Mouse (Mus musculus) neural tube, embryonic 15.5 days (tissue): ENCODE results near the gene D3Ertd254e. TPM values are rescaled to one million over a fixed set of nuclear protein-coding genes. Genes with fewer than 3 reads are reported as not detected.

Experiments used
- polyA plus RNA-seq: library from polyadenylated mRNA; unstranded; fragments of >200 nt; fragmentation: Nextera tagmentation; extraction: Ambion mirVana; gene quantifications from 2 replicates; pipeline ENCODE4 v1.2.1, GENCODE M21; 2015

D3Ertd254e gene
- polyA plus RNA-seq, 1 experiment from 2014 or later = 18.1 TPM

Other genes with a start within 250 kb of the D3Ertd254e start
- gene Dcun1d1, start 213.6 kb upstream of the D3Ertd254e start, polyA plus RNA-seq = 99.5 and 101 TPM in 2 replicates
- gene Mccc1, start 150.3 kb upstream of the D3Ertd254e start, polyA plus RNA-seq = 29.0 and 36.0 TPM in 2 replicates
- not detected in 2 replicates for gene Ccdc144b, start 97.5 kb upstream of the D3Ertd254e start, polyA plus RNA-seq
- gene Acad9, start 85.0 kb upstream of the D3Ertd254e start, polyA plus RNA-seq = 85.2 and 94.4 TPM in 2 replicates
- 2.2 and 2.9 TPM in 2 replicates for gene Qrfpr, start 71.3 kb downstream of the D3Ertd254e start, polyA plus RNA-seq